Mouse (Mus musculus) central nervous system, embryonic 11.5 days (tissue): Measurements from ENCODE around the gene Esp24. TPM values are rescaled to one million over a fixed set of nuclear protein-coding genes. Genes with fewer than 3 reads are reported as not detected.

Experiments
- polyA plus RNA-seq: library from polyadenylated mRNA; depleted of rRNA; stranded (reverse); fragments of >200 nt; gene quantifications from 2 replicates; pipeline ENCODE4 v1.2.3, GENCODE M21; 2012; rRNA removed

Gene Esp24
- polyA plus RNA-seq, result not detected in 2 replicates

DNA sequence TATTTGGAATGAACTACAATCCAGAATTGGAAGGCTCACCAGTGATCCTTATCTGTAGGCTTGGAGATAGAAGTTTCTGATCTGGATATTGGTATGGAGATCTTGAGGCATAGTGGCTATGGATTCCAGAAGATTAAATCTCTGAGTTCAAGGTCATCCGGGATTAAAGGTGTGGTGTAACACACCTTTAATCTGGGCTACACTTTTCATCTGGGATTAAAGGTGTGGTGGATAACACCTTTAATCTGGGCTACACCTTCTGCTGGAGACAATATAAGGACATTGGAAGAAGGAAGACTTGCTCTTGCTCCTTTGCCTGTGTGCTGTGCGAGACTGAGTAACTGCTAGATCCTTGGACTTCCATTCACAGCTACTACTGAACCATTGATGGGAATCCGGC lies at the start of gene Esp24:
Gene Esp24, plus strand, starts transcription at position 301 of the 400 bp plus-strand sequence.

DNA sequence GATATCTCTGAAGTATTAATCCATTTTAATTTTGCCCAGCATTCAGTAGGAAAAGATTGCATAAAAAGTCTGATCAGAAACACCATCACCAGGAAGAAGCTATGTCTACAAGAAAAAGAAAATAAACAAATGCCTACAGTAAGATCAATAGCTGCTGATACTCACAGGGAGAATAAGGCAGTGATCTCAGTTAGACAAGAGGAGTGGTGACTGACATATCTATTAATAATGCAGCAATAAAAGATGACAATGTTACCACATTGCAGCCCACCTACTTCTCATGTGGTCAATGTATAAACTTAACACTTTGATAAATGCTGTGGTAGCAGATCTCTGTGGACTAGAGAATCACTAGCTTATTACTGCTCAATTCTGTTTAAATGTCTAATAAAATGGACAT lies 6.7 kb downstream of the Esp24 start, which contains the start of gene Gm21903:
Gene Gm21903, minus strand, starts transcription at position 101 of the 400 bp plus-strand sequence.

DNA sequence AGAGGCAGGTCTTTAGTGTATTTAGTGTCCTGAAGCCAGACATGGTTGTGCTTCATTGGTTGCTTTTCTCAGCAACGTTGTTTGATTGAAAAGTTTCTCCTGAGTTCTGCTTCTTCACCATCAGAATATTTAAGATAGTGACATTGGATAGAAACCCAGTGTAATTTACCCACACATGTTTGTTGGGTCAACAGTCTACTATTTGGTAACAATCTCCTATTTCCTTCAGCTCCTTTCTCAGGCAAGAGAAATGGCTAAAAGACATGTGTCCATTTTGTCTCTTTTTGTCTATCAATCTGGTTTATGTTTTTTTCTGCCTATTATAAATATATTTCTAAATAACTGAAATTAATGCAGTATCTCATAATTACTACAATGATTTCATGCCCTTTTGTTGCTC lies 40.4 kb downstream of the Esp24 start, which contains the start of gene Esp23:
Gene Esp23, minus strand, starts transcription at position 101 of the 400 bp plus-strand sequence.

Other genes with a start within 250 kb of the Esp24 start
- gene Gm21903, start 6.6 kb downstream of the Esp24 start, polyA plus RNA-seq, result not detected in 2 replicates
- gene Esp23, start 40.3 kb downstream of the Esp24 start, polyA plus RNA-seq, result not detected in 2 replicates
- not detected in 2 replicates for gene Esp22, start 58.6 kb downstream of the Esp24 start, polyA plus RNA-seq